Mouse (Mus musculus) cortical plate, adult 2 months (tissue): ENCODE data around the gene Rtn4r.

Experiments used
- CTCF ChIP-seq: fragments of 200-500 bp; IDR thresholded peaks from 2 replicates; pipeline ENCODE4 v1.5.1; 2011; ENCODE audit warnings: mild to moderate bottlenecking, control low read depth, low read length; ENCODE audit not compliant: insufficient read depth; ENCODE audit errors: extremely low read depth
- POLR2A ChIP-seq: fragments of 200-500 bp; IDR thresholded peaks from 2 replicates; pipeline ENCODE4 v1.6.1; 2011; ENCODE audit warnings: mild to moderate bottlenecking, low read length, control low read depth; ENCODE audit not compliant: insufficient read depth; ENCODE audit errors: extremely low read depth

- TF ChIP-seq CTCF (no peak), POLR2A (no peak)
Observed at GRCm38 (mm10) chr16:18127871-18128563, 575 bp downstream of the Rtn4r start.
